Mouse (Mus musculus) R1 (cell line): ENCODE data around the gene Kcnn4.

ENCODE experiments used
- DNase-seq: peaks from one replicate; pipeline ENCODE4 v3.0.0-alpha.2; 2018; ENCODE audit warnings: low read depth, low spot score

Kcnn4 gene

DNA sequence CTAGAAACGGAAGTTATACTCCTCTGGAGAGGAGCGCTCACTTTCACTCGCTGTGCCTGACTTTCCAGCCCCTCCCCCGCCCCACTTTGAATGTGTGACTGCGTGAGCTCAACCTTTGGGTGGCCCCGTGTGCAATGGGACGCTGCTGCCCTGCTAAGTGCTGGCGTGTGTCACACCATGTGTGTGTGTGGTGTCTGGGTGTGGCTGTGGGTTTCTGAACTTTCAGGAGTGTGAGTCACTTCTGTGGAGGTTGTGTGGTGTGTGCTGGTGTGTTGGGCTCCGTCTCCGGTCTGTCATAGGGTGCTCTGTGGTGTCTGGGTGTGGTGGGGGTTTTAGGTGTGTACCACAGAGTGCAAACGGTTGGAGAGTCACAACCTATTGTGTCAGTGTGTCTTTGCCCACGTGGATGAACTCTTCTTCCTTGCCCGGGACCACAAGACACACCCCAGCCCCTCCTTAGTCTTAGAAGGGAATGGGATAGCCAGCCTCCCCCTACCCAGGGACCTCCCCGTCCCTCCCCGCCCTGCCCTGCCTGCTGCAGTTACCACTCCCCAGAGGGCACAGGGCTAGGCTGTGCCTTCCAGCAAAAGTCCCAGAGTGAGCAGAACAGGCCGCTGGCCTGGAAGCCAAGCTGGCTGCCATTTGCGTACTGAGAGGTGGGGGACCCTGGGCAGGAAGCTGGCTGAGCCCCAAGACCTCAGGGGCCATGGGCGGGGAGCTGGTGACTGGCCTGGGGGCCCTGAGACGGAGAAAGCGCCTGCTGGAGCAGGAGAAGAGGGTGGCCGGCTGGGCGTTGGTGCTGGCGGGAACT is at the start of gene Kcnn4:
Gene Kcnn4, plus strand, starts transcription at position 533 of the 811 bp plus-strand sequence.
- no peak for DNase-seq

DNA sequence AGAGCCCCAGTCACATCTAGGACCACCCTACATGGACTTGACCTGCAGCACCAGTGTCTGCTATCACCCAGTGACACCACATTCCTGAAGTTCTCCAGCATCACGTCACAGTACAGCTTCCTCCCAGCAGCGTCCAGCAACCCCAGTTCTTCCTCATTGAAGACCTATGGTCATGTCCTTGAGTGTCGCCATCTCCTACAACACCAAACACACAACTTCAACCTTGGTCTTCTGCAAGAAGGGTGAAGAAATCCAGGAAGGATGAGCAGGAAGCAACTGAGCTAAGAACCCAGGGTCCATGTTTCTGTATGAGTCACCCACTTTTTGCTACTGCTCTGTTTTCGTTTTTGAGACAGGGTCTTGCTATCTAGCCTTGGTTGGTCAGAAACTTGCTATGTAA is 47.5 kb upstream of the Kcnn4 start:
- no peak for DNase-seq

DNA sequence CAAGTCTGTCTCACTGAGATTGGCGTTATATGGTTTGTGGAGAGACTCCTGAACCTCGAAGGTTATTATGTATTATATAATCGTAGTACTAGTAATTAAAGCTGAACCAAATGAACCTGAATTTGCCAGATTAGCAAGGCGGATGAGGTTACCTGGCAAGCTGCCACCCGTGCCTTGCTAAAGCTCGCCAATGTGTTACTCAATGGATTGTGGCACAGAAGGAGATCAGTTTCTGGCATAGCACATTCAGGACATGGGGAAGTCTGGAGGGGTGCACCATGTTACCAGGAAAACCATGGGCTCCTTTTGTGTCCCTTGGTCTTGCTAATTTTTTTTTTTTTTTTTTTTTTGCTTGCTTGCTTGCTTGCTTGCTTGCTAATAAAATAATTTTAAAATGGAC is 44.9 kb upstream of the Kcnn4 start:
- no peak for DNase-seq

DNA sequence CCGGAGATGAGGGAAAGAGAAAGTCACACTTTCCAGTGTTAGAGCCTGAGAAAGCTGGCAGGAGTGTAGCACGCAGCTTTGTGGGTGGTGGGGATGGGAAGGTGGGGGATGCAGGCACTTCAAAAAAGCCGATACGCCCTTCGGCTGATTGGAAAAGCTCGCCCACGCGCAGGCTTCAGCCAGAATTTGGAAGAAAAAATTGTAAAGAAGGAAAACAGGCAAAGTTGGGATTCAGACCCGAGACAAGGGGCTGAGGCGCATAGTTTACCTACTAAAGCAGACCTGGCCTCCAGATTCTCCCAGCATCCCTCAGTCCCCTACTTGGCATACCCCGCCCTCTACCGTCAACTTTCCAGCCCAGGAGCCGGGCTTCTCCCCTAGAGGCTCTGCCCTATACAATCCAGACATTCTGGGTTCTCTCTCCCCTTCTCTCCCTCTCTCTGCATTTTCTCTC is 44.4 kb upstream of the Kcnn4 start:
- peak; percentile 26 for DNase-seq

DNA sequence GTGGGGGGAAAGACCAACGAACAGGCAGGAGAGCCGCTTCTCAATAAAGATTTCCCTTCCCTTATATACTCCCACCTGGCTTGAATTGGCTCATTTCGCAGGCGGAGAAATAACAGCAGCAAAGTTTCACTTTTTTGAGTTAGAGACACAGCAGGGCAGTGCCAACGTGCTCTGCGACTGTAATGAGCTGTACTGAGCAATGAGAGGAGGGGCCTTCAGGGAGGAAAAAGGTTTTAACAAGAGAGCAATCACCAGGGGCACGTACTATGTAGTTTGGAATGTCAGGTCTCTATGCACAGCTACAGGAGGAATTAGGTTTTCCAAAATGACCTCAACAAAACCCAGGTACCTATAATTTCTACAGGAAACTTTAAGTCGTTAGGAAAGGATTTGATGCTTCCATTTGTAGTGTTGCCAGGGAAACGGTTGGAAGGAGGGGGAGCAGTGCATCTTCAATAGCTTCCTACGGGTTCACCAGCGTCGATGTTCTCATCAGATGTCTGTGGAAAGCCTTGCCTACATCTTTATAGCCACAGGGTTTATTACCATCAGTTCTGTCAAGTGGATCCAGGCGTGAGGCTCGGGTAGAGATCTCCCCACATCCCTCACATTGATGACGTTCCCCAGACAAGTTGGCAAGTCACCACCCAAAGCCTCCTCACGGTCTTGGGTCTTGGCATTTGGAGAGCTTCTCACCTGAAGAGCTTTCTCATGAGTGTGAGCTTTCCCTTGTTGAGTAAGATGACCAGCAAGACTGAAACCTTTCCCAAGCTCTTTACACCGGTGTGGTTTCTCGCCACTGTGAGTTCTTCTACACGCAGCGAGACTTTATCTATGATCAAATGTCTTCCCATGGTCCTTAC is 43.6 kb upstream of the Kcnn4 start:
- DNase-seq: no peak

DNA sequence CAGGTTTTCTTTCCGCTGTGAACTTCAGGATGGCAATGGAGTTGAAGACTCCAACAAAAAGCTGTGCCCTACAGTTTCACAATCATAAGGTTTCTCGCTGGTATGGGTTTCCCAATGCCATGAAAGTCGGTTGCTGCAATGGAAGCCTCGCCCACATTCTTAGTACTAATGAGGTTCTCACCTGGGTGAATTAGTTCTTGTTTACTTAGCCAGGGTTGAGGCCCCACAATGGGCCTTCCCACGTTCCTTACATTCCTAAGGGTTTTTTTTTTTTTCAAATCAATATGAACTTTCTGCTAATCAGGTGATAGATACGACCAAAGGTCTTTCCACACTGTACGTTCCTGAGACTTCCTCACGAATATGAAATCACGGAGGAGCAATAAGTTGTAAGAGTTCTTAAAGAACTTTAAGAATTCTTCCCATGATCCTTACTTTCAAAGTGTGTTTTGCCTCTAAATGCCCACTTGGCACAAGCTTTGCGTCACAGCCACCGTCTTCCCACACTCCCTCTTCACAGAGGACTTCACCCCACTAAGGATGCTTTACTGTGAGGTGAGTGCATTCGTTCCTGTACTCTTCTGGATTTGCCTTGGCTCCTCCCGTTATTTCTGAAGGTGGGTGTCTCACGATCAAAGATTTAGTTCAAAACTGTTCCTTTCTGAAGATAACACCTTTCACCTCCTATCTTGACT is 42.6 kb upstream of the Kcnn4 start:
- no peak for DNase-seq

DNA sequence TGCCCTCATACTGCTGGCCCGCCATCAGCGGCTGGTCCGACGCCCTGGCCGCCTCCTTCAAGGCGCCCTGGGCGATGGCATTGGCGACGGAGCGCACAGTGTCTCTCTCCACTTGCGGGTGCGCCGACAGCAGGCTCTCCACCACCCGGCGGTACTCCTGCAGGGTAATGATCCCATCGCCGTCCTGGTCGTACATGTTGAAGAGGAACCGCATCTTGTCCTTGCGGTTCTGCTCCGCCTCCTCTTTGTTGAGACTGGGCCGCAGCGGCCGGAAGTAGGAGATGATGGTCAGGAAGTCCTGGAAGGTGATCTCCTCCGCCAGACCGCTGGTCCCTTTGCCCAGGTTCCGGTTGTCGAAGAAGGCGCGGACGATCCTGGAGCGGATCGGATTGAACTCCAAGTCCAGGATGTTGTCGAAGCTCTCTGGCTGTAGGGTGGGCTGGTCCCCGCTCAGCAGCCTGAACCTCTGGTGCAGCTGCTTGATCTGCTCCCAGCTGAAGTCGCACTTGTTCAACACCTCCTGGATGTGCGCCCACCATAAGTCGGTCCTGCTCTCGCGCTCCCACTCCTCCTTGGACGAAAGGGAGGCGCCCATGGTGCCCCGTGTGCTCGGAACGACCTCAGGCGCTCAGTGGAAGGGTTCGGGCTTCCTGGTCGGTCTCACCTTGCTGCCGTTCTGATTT is 36.6 kb upstream of the Kcnn4 start, which contains the start of gene Tescl:
Gene Tescl, minus strand, starts transcription at position 633 of the 683 bp plus-strand sequence.
- peak; percentile 62 for DNase-seq

DNA sequence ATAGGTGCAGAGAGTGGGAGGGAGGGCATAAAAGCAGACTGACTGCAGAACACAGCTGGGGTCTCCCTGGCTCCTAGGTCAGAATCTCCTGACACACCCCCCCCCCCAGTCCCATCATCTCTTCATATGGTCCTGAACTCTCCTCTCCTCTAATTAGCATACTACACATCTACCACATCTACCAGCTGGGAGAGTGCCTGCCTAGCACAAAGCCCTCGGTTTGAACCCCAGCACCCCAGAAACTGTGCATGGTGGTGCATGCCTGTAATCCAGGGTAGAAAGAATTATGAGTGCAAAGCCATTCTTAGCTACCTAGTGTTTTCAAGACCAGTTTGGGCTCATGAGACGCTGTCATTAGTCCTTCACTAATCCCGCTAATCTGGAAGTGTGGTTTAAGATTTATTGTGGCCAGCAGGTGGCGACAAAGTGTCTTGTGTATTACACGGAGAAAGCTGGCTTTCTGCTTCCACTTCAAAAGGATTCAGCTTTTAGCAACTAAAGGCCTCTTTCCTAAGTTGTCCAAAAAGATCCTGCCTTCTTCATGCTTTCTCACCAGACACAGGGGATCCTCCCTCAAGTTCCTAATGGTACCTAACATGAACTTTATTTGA is 34.3 kb upstream of the Kcnn4 start:
- DNase-seq: peak; percentile 82

DNA sequence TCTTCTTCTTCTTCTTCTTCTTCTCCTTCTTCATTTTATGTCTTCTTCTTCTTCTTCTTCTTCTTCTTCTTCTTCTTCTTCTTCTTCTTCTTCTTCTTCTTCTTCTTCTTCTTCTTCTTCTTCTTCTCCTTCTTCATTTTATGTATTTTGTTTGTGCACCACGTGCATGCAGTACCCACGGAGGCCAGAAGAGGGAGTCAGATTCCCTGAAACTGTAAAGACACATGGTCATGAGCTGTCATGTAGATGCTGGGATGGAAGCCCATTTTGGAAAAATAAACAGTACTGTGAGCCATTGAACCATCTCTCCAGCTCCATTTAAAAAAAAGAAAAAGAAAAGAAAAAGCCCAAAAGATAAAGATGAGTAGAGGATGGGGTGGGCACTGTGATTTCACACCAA is 31.8 kb upstream of the Kcnn4 start:
- DNase-seq: peak; percentile 71

DNA sequence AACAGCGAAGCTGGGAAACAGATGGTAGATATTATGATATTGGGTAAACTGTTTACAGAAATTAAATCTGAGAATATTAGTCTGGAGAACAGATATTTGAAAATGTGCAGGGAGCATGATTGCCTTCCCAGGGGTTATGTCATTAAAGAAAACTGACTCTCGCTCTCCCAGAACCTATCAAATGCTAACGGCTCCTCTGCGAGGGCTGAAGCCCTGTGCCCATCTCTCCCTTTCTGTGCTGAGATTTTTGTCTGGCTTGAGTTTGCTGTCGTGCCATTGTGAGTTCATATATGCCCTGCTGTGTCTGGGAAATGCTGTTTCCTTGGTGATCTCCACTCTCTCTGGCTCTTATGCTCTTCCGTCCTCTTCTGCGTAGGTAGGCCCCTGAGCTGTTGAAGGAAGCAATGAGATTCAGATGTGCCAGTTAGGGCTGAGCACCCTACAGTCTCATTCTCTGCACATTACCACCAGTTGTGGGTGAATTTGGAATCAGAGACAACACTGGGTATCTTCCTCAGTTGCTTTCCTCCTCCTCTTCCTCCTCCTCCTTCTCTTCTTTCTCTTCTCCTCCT is 26.3 kb upstream of the Kcnn4 start:
- no peak for DNase-seq

DNA sequence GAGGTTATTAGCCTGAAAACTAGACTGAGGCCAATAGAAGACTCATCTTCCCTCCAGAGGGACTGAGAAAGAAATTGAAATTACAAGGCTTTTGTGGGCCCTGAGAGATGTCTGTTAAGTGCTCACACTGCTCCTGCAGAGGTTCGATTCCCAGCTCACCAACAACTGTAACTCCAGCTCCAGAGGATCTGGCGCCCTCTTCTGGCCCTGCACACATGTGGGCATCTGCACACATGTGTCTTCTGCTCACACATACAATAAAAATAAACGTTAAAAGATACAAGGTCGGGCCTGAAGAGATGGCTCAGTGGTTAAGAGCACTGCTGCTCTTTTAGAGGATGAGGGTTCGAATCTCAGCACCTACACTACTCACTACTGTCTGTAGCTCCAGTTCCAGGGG is 23.6 kb upstream of the Kcnn4 start:
- DNase-seq: no peak

DNA sequence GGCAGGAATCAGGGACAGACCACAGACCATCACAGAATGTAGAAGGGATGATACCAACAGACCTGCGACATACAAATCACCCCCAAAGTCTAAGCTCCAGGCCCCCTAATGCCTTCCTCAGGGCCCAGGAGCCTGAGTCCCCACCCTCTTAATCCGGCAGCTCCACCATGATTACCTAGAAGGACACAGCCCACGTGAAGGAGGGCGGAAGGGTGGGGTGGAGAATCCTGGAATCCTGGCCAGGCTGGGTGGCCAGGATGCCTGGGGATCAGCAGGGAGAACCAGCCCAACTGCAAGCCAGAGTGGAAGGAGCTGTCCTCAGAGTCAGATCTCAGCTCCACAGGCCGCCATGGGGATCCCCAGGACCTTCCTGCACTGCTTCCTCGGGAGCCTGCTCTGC is 21.2 kb upstream of the Kcnn4 start, which contains the start of gene Lypd5:
Gene Lypd5, plus strand, starts transcription at position 301 of the 400 bp plus-strand sequence.
- DNase-seq: no peak

DNA sequence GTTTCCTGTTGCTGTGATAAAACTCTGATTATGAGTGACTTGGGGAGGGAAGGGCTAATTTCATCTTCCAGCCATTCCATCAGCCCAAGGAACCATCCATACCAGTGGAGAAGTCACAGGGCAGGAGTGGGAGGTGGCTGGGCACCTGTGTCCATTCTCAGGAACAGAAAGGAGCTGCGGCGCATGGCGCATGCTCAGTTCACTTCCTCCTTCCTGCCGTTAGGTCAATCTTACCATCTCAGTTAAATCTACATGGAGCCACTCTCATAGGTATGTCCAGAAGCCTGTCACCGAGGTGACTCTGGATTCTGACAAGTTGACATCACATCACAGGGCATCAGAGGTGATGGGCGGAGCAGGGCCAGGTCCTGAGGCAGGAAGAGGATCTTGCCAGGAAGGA is 14.4 kb upstream of the Kcnn4 start:
- no peak for DNase-seq

DNA sequence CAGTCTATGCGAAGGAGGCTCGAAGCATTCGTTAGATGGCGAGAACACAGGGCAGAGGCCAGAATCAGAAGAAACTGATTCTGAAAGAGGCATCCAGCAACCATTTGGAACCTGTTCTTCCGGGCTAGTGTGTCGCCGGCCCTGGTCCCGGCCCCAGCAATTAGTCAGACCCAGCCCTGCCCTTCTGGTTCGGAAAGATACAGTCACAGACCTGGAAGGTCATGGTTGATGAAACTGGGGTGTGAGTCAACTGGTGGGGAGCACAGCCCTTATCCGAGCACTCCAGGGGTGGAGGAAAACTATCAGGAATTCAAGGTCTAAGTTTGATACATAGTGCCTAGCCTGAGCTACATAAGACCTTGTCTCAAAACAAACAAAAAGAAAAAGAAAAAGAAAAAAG is 14.0 kb upstream of the Kcnn4 start:
- no peak for DNase-seq

DNA sequence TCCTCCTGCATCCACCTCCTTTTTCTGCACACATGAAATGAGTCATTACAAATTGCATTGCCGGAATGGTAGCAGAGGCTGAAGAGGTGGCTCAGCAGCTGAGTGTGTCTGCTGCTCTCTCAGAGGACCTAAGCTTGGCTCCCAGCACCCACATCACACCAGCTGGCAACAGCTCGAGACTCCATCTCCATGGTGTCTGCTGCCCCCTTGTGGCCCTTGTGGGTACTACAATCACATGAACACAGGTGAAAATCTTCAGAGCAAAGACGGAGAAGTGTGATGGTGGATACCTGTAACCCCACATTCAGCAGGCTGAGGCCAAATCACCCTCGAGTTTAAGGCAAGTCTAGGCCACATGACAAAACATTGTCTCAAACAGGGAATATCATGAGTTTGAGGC is 12.2 kb upstream of the Kcnn4 start:
- peak; percentile 67 for DNase-seq

DNA sequence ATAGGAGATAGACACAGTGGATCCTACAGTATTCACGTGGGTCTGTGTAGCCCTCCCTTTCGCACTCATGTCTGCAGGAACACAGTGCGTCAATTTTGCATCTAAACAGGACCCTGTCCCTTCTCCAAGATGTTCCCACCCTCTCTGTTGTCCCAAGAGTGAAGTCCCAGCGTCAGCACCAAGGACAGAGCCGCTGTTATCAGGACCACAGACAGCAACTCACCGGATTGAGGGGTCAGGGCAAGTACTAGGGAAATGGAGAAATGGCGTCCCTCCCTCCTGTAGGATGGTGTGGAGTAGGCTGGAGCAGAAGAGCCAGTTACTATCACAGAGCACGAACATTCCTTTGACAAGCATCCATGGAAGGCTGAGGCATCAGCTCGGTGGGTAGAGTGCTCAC is 10.8 kb upstream of the Kcnn4 start:
- peak; percentile 80 for DNase-seq

DNA sequence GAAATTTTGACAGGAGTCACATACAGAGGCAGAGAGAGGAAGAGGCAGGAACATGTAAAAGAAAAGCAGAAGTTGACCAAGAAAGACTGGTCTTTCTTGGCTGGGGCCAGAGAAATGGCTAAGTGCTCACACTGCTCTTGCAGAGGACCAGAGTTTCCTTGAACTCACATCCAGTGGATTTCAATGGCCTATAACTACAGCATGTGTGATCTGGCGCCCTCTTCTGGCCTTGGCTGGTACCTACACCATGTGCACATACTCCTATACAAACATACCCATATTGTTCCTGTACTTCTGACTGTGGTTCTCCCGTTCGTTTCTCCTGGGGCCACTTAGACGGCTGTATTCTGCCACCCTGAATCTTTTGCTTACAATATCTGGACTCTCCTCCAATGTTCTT is 9.1 kb upstream of the Kcnn4 start:
- DNase-seq: peak; percentile 74

DNA sequence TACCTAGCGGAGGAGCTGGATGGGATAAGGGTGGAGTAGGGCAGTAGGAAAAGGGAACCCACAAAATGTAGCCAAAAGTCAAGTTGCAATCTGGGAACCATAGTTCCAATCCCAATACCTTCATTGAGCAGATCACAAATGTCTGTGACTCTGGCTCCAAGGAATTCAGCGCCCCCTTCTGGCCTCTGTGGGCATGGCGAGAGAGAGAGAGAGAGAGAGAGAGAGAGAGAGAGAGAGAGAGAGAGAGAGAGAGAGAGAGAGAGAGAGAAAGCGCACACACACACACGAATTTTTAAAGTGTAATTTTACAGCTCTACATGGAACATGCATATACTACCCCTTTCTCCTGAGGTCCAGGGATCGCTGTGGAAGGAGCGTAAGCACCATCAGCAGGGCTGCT is 6.8 kb upstream of the Kcnn4 start:
- DNase-seq: peak; percentile 69

DNA sequence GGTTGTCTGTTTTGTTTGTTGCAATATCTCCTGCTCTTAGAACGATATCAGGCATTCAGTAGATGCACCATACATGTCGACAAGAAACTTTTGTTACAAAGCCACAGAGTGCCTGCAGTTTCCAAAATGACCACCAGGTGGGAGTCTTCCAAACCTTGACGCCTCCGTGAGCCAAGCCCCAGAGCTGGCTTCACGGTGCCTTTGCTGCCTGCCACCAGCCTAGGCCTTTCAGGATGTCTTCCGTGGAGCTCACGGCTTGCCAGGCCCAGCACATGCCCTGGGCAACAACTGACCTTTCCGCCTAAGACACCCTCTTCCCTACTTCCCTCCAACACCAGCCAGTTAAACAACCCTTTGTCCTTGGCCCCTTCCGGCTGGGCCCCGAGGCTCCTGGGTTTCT is 5.2 kb upstream of the Kcnn4 start:
- peak; percentile 88 for DNase-seq

DNA sequence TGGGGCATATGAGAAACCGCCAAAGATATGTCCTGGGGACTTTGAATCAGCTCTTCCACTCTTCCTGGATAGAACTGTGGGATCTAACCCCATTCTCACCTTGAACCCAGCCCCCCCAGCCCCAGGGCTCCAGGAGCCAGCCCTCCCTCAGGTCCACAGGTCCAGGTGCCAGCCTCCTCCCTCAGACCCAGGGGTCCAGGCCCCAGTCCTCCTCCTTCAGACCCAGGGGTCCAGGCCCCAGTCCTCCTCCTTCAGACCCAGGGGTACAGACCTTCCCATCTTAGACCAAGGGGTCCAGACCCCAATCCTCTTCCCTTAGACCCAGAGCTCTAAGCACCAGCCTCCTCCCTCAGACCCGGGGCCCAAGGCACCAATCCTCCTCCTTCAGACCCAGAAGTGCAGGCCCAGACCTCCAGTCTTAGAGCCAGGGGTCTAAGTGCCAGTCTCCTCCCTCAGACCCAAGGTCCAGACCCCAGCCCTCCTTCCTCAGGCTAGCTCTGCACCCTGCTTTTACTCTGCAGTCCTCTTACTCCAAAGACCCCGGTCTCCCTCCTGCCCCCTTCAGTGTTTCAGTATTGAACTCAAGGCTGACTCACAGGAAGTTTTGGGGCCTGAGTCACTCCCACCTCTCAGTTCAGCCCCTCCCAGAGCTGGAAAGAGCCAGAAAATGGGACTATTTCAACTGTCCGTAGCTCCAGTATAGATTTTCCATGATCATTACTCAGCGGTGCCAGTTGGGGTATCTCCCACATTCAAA is 4.6 kb upstream of the Kcnn4 start:
- DNase-seq: no peak
